Mouse (Mus musculus) lung, postnatal 0 days (tissue): ENCODE measurements around the gene Entpd6. TPM values are rescaled to one million over a fixed set of nuclear protein-coding genes. Genes with fewer than 3 reads are reported as not detected.

Experiments used
- ATAC-seq: fragments of 200-750 bp; cut with Nextera tagmentation; 2 replicates; pipeline ENCODE4 v1.8.0; 2017; ENCODE audit warnings: moderate library complexity
- DNase-seq: peaks from one replicate; pipeline ENCODE4 v3.0.0-alpha.2; 2016; ENCODE audit warnings: low spot score
- H3K27ac ChIP-seq: fragments of 300-500 bp; sonication (generic); 2 replicates; pipeline ENCODE4 v1.5.1; 2014; ENCODE audit warnings: antibody characterized with exemption, mild to moderate bottlenecking, low read length, mixed read lengths
- H3K27me3 ChIP-seq: fragments of 300-500 bp; sonication (generic); replicated peaks from 2 replicates; pipeline ENCODE4 v1.6.1; 2014; ENCODE audit warnings: low read length, mixed read lengths; ENCODE audit not compliant: insufficient read depth
- H3K36me3 ChIP-seq: fragments of 300-500 bp; sonication (generic); 2 replicates; pipeline ENCODE4 v1.6.1; 2014; ENCODE audit warnings: low read length, mixed read lengths; ENCODE audit not compliant: insufficient read depth
- H3K4me1 ChIP-seq: fragments of 300-500 bp; sonication (generic); 2 replicates; pipeline ENCODE4 v1.6.1; 2014; ENCODE audit warnings: antibody characterized with exemption, low read depth, low read length, mixed read lengths; ENCODE audit not compliant: insufficient read depth
- H3K4me2 ChIP-seq: fragments of 300-500 bp; sonication (generic); replicated peaks from 2 replicates; pipeline ENCODE4 v1.6.1; 2014; ENCODE audit warnings: low read depth, mild to moderate bottlenecking, low read length, moderate library complexity, mixed read lengths
- H3K4me3 ChIP-seq: fragments of 300-500 bp; sonication (generic); 2 replicates; pipeline ENCODE4 v1.5.1; 2014; ENCODE audit warnings: low read depth, low read length
- H3K9ac ChIP-seq: fragments of 300-500 bp; sonication (generic); replicated peaks from 2 replicates; pipeline ENCODE4 v1.6.1; 2014; ENCODE audit warnings: low read depth, mild to moderate bottlenecking
- H3K9me3 ChIP-seq: fragments of 300-500 bp; sonication (generic); 2 replicates; pipeline ENCODE4 v1.6.1; 2016; ENCODE audit warnings: low read length, mixed read lengths
- CTCF ChIP-seq: IDR thresholded peaks from 2 replicates; pipeline ENCODE4 v1.5.1; 2016; ENCODE audit warnings: antibody characterized with exemption, mild to moderate bottlenecking
- EP300 ChIP-seq: IDR thresholded peaks from 2 replicates; pipeline ENCODE4 v1.6.1; 2016; ENCODE audit warnings: antibody characterized with exemption, mild to moderate bottlenecking, control low read depth
- WGBS: fragments of 180-500 bp; shearing (Covaris S2); extraction: QIAGEN DNeasy Blood & Tissue Kit; methylation state at CpG from one replicate; pipeline ENCODE4 v1.1.7; 2014; 5-methylcytosine and 5-hydroxymethylcytosine counted together
- polyA plus RNA-seq: library from polyadenylated mRNA; unstranded; fragments of >200 nt; fragmentation: Nextera tagmentation; extraction: Ambion mirVana; gene quantifications from 2 replicates; pipeline ENCODE4 v1.2.1, GENCODE M21; 2015

The Entpd6 gene
- polyA plus RNA-seq, 1 experiment from 2014 or later, result 10.1 TPM

GRCm38 (mm10) chr2:150745016-150745415, 3.8 kb upstream of the Entpd6 start:
- H3K9me3 ChIP-seq, result no peaks in the 10 kb centered on the region
- 58% methylated on average over 7 of the region's 7 CpGs for WGBS
- no peaks in the 10 kb centered on the region; the same call in 1 of the 2 replicates for H3K4me1 ChIP-seq

GRCm38 (mm10) chr2:150749283-150749682, 441 bp downstream of the Entpd6 start:
- H3K36me3 ChIP-seq, result no peaks in the 10 kb centered on the region
- H3K9me3 ChIP-seq, result no peaks in the 10 kb centered on the region
- 0% methylated on average over 21 of the region's 24 CpGs for WGBS
- peak; percentile 63 for ATAC-seq
- peak; percentile 39 for DNase-seq
- H3K4me3 ChIP-seq, result peak overlapping the region; percentile 59
- H3K4me1 ChIP-seq, result no peaks in the 10 kb centered on the region; the same call in 1 of the 2 replicates
- no peaks in the 10 kb centered on the region for H3K27me3 ChIP-seq
- peak overlapping the region; percentile 86 for H3K27ac ChIP-seq
- TF ChIP-seq EP300 (no peak), CTCF (no peak)
- peak overlapping the region; percentile 99 for H3K4me2 ChIP-seq
- peak overlapping the region; percentile 43 for H3K9ac ChIP-seq

More at GRCm38 (mm10) chr2:150745016-150745415, 3.8 kb upstream of the Entpd6 start:
- no peaks in the 10 kb centered on the region for H3K36me3 ChIP-seq
- no peak overlapping the region for H3K4me3 ChIP-seq
- ATAC-seq, result no peak
- H3K9ac ChIP-seq, result no peak overlapping the region
- H3K27me3 ChIP-seq, result no peaks in the 10 kb centered on the region
- DNase-seq, result no peak
- no peak overlapping the region for H3K27ac ChIP-seq
- no peak for TF ChIP-seq CTCF
- no peak for TF ChIP-seq EP300
- H3K4me2 ChIP-seq, result no peak overlapping the region

GRCm38 (mm10) chr2:150750129-150750979, 1.5 kb downstream of the Entpd6 start:
- ATAC-seq (no peak), DNase-seq (peak; percentile 48)
- no peaks in the 10 kb centered on the region for H3K36me3 ChIP-seq
- H3K4me2 ChIP-seq, result peak overlapping the region; percentile 99; the same call in 1 of the 2 replicates
- no peak overlapping the region for H3K4me3 ChIP-seq
- TF ChIP-seq EP300 (no peak), CTCF (peak; percentile 51)
- H3K4me1 ChIP-seq, result no peaks in the 10 kb centered on the region; the same call in 1 of the 2 replicates
- no peaks in the 10 kb centered on the region for H3K9me3 ChIP-seq
- no peaks in the 10 kb centered on the region for H3K27me3 ChIP-seq
- H3K27ac ChIP-seq, result no peak overlapping the region
- no peak overlapping the region for H3K9ac ChIP-seq
- 43% methylated on average over 13 of the region's 13 CpGs for WGBS

- H3K36me3 ChIP-seq, result peaks cover 7% of the 10 kb centered on the region; the same call in 1 of the 2 replicates
- H3K9me3 ChIP-seq, result no peaks in the 10 kb centered on the region
- no peak overlapping the region for H3K4me3 ChIP-seq
- H3K4me1 ChIP-seq, result no peaks in the 10 kb centered on the region; the same call in 1 of the 2 replicates
- no peaks in the 10 kb centered on the region for H3K27me3 ChIP-seq
- H3K9ac ChIP-seq, result no peak overlapping the region
- no peak for DNase-seq
- 81% methylated on average over 3 of the region's 3 CpGs for WGBS
- TF ChIP-seq EP300 (no peak), CTCF (no peak)
- no peak for ATAC-seq
- no peak overlapping the region for H3K27ac ChIP-seq
- no peak overlapping the region for H3K4me2 ChIP-seq
These were observed 6.2 kb downstream of the Entpd6 start for GRCm38 (mm10) chr2:150755016-150755415.

GRCm38 (mm10) chr2:150761476-150761875, 12.6 kb downstream of the Entpd6 start:
- H3K4me3 ChIP-seq, result no peak overlapping the region
- no peaks in the 10 kb centered on the region for H3K4me1 ChIP-seq
- H3K27ac ChIP-seq, result no peak overlapping the region
- H3K4me2 ChIP-seq, result no peak overlapping the region
- no peaks in the 10 kb centered on the region for H3K9me3 ChIP-seq
- no peaks in the 10 kb centered on the region for H3K27me3 ChIP-seq
- H3K36me3 ChIP-seq, result peaks cover 3% of the 10 kb centered on the region; the same call in 1 of the 2 replicates
- ATAC-seq (no peak), DNase-seq (no peak)
- peak; percentile 38 for TF ChIP-seq CTCF
- TF ChIP-seq EP300, result no peak
- H3K9ac ChIP-seq, result no peak overlapping the region
- 82% methylated on average over 7 of the region's 7 CpGs for WGBS

DNA sequence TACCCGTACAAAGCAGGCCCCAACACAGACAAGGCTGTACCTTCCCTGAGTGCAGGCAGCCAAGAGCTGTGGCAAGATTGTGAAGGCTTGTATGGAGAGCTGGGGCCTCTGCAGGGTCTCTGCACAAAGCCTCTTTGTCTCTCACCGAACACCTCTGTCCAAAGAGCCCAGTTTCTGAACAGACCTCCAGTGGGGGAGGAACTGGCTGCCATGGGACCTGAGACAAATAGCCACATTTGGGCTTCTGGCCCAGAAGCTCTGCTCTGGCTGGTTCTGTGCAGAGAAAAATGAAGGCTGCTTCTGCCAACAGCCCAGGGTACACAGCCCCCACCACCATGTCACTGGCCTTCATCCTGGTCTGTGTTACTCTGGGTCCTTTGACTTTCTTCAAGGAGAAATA, 16.8 kb downstream of the Entpd6 start:
- Histone ChIP-seq H3K9me3 (no peaks in the 10 kb centered on the region), H3K4me3 (no peak overlapping the region), H3K27me3 (no peaks in the 10 kb centered on the region), H3K4me1 (peaks cover 7% of the 10 kb centered on the region; the same call in 1 of the 2 replicates), H3K36me3 (no peaks in the 10 kb centered on the region), H3K27ac (0 out of 2 replicates have a peak overlapping the region, but pooled peaks have one; percentile 20), H3K4me2 (no peak overlapping the region), H3K9ac (no peak overlapping the region)
- ATAC-seq, result no peak
- DNase-seq, result no peak
- WGBS, result 59% methylated on average over 2 of the region's 2 CpGs
- TF ChIP-seq CTCF (no peak), EP300 (no peak)
